Mouse (Mus musculus) small intestine, adult 2 months (tissue): Measurements from ENCODE around the gene Aff1.

Source experiments
- CTCF ChIP-seq: fragments of 200-500 bp; IDR thresholded peaks from 2 replicates; pipeline ENCODE4 v1.5.1; 2012; ENCODE audit warnings: low read depth, mild to moderate bottlenecking, control low read depth, inconsistent platforms, low read length, moderate library complexity, mixed read lengths; ENCODE audit not compliant: insufficient replicate concordance, insufficient read length; ENCODE audit errors: extremely low read depth
- POLR2A ChIP-seq: fragments of 200-500 bp; IDR thresholded peaks from 2 replicates; pipeline ENCODE4 v1.6.1; 2012; ENCODE audit warnings: low read depth, mild to moderate bottlenecking, control low read depth, inconsistent platforms, low read length, moderate library complexity

- TF ChIP-seq POLR2A (no peak), CTCF (no peak)
These were observed 29.3 kb downstream of the Aff1 start for GRCm38 (mm10) chr5:103721490-103721889.
